Mouse (Mus musculus): ENCODE measurements at regions not wholly inside any gene's neighbourhood (a gene's known extent, or its start where the extent isn't known, plus 50 kb on each side); places are given as distances from the start of the nearest gene placed in this dataset.

- DNase-seq (ENCODE audit: low spot score in 2 of 2), result no peak
These were observed 122.4 kb downstream of the Wnt5a start for GRCm38 (mm10) chr14:28626951-28627350.

- no peak for DNase-seq (ENCODE audit: low spot score in 2 of 2)
These were observed 130.6 kb downstream of the Wnt5a start for GRCm38 (mm10) chr14:28635175-28635574.

DNA sequence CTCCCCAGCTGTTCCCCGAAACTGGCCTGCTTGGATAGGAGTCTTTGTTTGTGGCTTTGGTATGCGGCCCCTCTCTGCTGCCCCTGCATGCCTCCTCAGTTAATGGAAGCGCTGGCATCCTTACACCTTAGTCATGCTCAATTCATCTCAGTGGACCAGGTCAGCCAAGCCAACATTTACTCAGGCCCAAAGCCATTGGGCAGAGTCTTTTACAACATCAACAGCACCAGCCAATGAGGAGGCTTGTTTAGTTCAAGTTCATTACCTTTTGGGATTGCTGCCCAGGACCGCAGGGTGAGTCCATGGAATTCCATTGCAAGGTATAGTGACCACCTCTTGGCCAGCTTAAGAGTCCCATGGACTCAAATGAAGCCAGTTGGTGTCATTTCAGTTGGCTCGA, 134.5 kb downstream of the Wnt5a start:
- DNase-seq (ENCODE audit: low spot score in 2 of 2), result no peak

- DNase-seq (ENCODE audit: low spot score in 2 of 2), result no peak
These were observed 141.3 kb downstream of the Wnt5a start for GRCm38 (mm10) chr14:28645807-28646206.

GRCm38 (mm10) chr14:28649411-28649810, 144.9 kb downstream of the Wnt5a start:
- no peak for DNase-seq (ENCODE audit: low spot score in 2 of 2)

GRCm38 (mm10) chr14:28653059-28653930, 148.7 kb downstream of the Wnt5a start:
- DNase-seq (ENCODE audit: low spot score in 2 of 2), result no peak

DNA sequence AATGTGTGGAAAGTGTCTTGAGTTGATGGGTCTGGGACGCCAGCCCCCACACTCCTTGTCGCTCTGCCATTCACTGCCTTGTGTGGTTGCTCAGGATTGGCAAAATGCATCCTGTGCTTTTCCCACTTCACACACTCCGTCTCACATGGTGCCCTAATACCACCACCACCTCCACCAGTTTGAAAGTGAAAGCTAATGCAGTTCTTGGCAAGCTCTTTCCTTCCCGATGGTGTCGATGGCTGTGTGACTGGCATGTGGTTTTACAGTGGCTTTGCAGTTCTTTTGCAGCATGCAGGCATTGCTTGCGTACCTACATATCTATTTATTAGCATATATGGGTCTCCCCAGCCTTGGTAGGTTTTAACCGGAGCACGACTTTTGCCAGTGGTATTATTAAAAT, 152.7 kb downstream of the Wnt5a start:
- no peak for DNase-seq (ENCODE audit: low spot score in 2 of 2)

GRCm38 (mm10) chr14:28660872-28661588, 156.5 kb downstream of the Wnt5a start:
- DNase-seq (ENCODE audit: low spot score in 2 of 2), result no peak

DNA sequence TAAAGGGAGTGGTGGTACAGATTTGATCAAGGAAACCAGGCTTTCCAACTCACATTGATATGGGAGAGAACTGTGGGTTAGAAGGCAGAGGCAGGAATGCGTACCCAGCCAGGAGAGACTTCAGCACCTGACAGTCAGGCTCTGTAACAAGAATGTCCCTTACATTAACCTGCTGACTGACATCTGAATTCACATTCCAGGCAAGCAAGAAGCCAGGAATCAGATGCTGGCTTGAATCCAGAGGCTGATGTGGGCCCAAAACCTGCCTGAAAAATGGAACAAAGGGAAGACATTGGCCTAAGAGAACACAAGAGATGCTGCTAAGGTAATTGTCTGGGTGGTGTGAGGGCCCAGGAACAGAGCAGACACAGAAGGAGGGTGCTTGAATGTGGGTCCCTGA, 158.8 kb downstream of the Wnt5a start:
- DNase-seq (ENCODE audit: low spot score in 2 of 2), result no peak

- DNase-seq (ENCODE audit: low spot score in 2 of 2), result no peak
These were observed 159.6 kb downstream of the Wnt5a start for GRCm38 (mm10) chr14:28664121-28664520.

- peak; percentile 37 to 62 for DNase-seq (ENCODE audit: low spot score in 2 of 2)
These were observed 170.9 kb downstream of the Wnt5a start for GRCm38 (mm10) chr14:28675476-28675875.

DNA sequence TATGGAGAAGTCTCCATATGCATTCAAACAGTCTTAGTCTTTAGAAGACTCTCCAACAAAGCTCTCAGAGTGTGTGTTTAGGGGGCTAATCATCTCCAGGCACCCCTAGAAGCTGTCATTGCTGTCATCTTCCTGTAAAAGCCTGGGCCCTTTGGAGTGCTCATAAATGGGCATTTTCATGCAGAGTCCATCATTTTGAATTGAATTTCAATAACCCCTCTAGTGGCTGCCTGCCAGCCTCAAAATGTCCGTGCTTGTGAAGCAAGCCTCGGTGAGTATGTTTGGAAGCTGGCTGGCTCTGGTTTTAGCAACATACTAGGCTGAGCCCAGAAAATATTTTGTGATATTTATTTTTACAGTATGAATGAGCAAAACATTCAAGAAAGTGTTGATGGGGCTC, 195.2 kb downstream of the Wnt5a start:
- DNase-seq (ENCODE audit: low spot score in 2 of 2), result peak in 1 of 2 experiments; percentile 8

DNA sequence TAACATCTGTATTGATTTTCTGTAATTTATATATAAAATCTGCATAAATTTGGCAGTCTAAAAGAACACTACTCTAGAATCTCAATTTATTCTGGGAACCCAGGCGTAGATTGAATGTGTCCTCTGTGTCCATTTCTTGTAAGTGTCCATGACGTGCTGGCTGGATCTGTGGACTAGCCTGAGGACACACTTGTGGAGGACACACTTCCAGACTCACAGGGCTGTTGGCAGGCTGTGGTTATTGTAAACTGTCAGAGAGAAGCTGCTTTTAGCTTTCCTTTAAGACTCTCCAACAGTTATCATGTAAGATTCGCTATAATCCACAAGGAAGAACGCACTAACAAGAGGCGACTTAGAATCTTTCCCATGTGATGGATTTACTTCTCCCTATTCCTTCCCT, 200.2 kb downstream of the Wnt5a start:
- no peak for DNase-seq (ENCODE audit: low spot score in 2 of 2)

GRCm38 (mm10) chr14:28714598-28714997, 210.0 kb downstream of the Wnt5a start:
- DNase-seq (ENCODE audit: low spot score in 2 of 2), result no peak

GRCm38 (mm10) chr14:28720545-28720944, 216.0 kb downstream of the Wnt5a start:
- DNase-seq (ENCODE audit: low spot score in 2 of 2), result no peak

GRCm38 (mm10) chr14:28725666-28726065, 221.1 kb downstream of the Wnt5a start:
- no peak for DNase-seq (ENCODE audit: low spot score in 2 of 2)

DNA sequence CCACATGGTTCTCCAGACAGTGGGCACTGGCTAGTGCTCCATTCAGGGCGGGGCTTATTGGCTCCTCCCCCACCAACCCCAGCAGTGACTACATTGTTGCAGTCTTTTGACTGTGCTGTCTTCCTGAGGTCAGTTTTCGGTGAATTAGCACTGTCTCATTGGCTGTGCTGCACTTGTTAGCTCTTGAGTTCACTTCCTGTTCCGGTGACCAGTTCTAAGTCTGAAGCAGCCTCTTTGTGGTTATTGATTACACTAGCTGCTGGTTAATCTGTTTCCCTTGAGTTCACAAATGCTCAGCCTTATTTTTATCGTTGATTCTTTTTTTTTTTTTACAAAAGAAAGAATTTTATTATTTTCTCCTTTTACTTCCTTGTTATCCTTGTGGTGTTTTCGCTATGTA, 228.9 kb downstream of the Wnt5a start:
- no peak for DNase-seq (ENCODE audit: low spot score in 2 of 2)

DNA sequence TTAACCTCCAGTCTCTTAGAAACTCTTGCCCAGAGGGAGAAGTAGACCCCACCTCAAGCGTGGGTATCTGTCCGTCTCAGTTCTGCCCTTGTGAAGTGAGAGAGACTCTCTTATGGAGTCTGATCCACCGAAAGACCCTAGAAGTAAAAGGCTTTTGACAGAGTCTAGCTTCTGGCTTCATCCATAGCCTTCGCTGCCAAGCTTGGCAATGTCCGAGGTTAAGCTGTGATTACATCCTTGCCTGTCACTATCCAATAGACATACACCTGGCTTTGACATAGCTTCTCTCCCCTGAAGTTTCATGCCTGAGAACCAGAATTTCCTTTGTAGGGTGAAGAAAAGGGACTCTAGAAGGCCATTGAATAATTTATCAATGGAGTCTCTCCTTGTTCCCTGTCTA, 230.9 kb downstream of the Wnt5a start:
- no peak for DNase-seq (ENCODE audit: low spot score in 2 of 2)

DNA sequence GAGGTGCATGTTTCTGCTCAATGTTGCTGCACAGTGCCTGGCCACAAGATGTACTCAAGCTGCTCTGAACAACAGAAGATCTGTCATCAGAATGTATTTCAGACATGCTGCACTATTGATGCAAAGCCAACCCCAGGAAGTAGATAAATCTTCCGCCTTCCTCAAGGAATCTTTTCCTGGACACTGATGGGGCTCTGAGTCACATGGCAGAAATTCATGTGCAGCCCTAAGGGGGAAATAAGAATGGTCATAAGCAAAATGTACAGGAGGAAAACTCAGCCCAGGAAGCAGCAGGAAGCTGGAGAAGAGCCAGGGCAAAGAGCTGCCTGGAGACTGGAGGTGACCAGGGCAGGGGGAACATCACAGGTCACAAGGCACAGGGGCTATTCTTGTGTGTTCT, 235.5 kb downstream of the Wnt5a start:
- no peak for DNase-seq (ENCODE audit: low spot score in 2 of 2)

- no peak for DNase-seq (ENCODE audit: low spot score in 2 of 2)
These were observed 236.9 kb downstream of the Wnt5a start for GRCm38 (mm10) chr14:28741418-28741817.

DNA sequence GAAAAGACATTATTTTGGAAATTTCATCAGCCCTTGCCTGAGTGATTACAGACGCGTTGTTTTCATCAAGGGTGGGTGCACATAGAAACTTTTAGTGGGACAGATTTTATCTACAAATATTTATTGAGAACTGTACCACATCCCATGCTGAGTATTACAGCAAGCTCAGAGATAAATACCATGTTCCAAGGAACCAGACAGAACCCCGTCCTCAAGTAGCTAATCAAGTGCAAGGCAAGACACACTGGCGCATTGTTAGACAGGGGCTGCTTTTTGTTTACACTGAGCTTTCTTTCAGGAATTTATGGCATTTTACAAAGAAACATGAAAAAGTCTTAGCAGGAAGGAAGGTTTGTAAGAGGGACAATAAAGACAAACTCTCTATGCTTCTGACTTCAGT, 239.1 kb downstream of the Wnt5a start:
- no peak for DNase-seq (ENCODE audit: low spot score in 2 of 2)

DNA sequence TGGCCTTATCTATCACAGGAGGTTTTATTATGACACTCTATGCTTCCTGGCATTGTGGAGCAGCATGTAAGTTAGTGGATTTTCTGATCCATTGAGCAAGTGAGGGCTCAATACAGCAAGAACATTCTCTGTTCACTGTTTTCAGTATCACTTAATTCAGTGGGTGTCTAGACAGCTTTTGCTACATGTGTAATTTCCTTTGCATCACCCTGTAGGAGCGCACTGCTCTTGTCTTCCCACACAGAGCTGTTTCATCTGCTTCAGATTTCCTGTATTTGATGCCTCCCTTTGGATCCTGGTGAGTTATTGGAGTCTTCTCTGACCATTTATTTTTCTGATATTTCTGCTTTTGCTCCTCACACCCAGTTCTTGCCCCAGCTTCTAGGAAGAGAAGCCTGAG, 245.8 kb downstream of the Wnt5a start:
- DNase-seq (ENCODE audit: low spot score in 2 of 2), result no peak

DNA sequence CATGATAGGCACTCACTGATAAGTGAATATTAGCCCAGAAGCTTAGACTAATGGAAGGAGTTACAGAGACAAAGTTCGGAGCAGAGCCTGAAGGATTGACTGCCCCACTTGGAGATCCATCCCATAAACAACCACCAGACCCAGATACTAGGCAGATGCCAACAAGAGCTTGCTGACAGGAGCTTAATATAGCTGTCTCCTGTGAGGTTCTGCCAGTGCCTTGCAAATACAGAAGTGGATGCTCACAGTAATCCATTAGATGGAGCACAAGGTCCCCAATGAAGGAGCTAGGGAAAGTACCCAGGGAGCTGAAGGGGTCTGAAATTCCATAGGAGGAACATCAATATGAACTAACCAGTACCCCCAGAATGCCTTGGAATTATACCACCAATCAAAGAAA, 252.8 kb upstream of the Lrtm1 start:
- DNase-seq (ENCODE audit: low spot score in 2 of 2), result no peak

All from frontal cortex, postnatal 10 days (tissue).